Mouse (Mus musculus) CH12.LX (cell line): ENCODE measurements at regions not wholly inside any gene's neighbourhood (a gene's known extent, or its start where the extent isn't known, plus 50 kb on each side); places are given as distances from the start of the nearest gene placed in this dataset.

ENCODE experiments used
- CTCF ChIP-seq, 2 experiments: IDR thresholded peaks in 1 of 2; conservative IDR thresholded peaks in 1 of 2; 2 replicates each; pipeline ENCODE4 v1.5.1; 2011 to 2012; ENCODE audit warnings: low read depth in 2 of 2, low read length in 2 of 2, improper control_type of control experiment in 1 of 2, inconsistent platforms in 1 of 2, mild to moderate bottlenecking in 1 of 2, moderate library complexity in 1 of 2
- E2F4 ChIP-seq: IDR thresholded peaks from 2 replicates; pipeline ENCODE4 v1.6.1; 2011; ENCODE audit warnings: low read depth, low read length, improper control_type of control experiment; ENCODE audit not compliant: insufficient replicate concordance
- EP300 ChIP-seq: IDR thresholded peaks from 2 replicates; pipeline ENCODE4 v1.6.1; 2011; ENCODE audit warnings: low read length, improper control_type of control experiment
- ETS1 ChIP-seq: conservative IDR thresholded peaks from 2 replicates; pipeline ENCODE4 v1.6.1; 2012; ENCODE audit warnings: low read depth, mild to moderate bottlenecking, inconsistent platforms, low read length, improper control_type of control experiment, moderate library complexity
- JUND ChIP-seq: conservative IDR thresholded peaks from 2 replicates; pipeline ENCODE4 v1.6.1; 2011; ENCODE audit warnings: low read depth, low read length, improper control_type of control experiment
- MAZ ChIP-seq: IDR thresholded peaks from 2 replicates; pipeline ENCODE4 v1.6.1; 2012; ENCODE audit warnings: low read depth, mild to moderate bottlenecking, inconsistent platforms, low read length, improper control_type of control experiment, moderate library complexity
- POLR2A ChIP-seq: IDR thresholded peaks from 2 replicates; pipeline ENCODE4 v1.6.1; 2011; ENCODE audit warnings: low read depth, mild to moderate bottlenecking, improper control_type of control experiment, low read length
- RAD21 ChIP-seq: IDR thresholded peaks from 2 replicates; pipeline ENCODE4 v1.6.1; 2011; ENCODE audit warnings: low read depth, mild to moderate bottlenecking, low read length, improper control_type of control experiment, moderate library complexity
- SIN3A ChIP-seq: IDR thresholded peaks from 2 replicates; pipeline ENCODE4 v1.6.1; 2012; ENCODE audit warnings: low read length, improper control_type of control experiment, inconsistent platforms
- TCF12 ChIP-seq: IDR thresholded peaks from 2 replicates; pipeline ENCODE4 v1.6.1; 2014; ENCODE audit warnings: low read depth, mild to moderate bottlenecking, inconsistent platforms, low read length, improper control_type of control experiment
- USF1 ChIP-seq: IDR thresholded peaks from 2 replicates; pipeline ENCODE4 v1.6.1; 2014; ENCODE audit warnings: low read depth, mild to moderate bottlenecking, inconsistent platforms, low read length, improper control_type of control experiment
- ZNF384 ChIP-seq: IDR thresholded peaks from 2 replicates; pipeline ENCODE4 v1.6.1; 2012; ENCODE audit warnings: low read depth, low read length, improper control_type of control experiment, inconsistent platforms

DNA sequence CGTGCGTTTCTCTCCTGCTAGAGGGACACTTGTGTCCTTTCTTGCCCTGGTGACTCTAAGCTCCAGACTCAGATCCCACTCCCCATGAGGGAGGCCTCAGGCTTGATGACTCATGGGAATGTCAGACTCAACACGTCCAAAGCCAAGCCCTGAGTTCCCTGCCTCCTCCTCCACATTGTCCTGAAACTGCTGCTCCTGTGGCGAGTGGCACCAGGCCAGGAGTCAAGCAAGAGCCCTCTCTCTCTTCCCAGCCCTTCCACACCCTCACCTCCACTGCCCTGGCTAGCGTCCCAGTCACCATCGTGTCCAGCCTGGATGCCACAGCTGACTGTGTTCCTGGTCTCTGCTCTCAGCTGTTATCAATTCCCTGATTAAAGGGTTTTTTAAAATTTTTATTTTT, 83.4 kb downstream of the Zfp706 start:
- TF ChIP-seq JUND, result no peak
- TF ChIP-seq E2F4, result no peak
- TF ChIP-seq ETS1, result no peak
- TF ChIP-seq SIN3A, result no peak
- TF ChIP-seq POLR2A, result no peak
- no peak for TF ChIP-seq RAD21
- no peak for TF ChIP-seq CTCF (conservative IDR thresholded peaks at IDR 0.05 in 1 of 2, IDR thresholded peaks at IDR 0.05 in 1 of 2; ENCODE audit: low read depth in 2 of 2, low read length in 2 of 2)
- TF ChIP-seq EP300, result no peak
- TF ChIP-seq ZNF384, result no peak
- TF ChIP-seq USF1, result no peak
- TF ChIP-seq TCF12, result no peak
- TF ChIP-seq MAZ, result no peak
